Mouse (Mus musculus): ENCODE results near the gene Serpine2. TPM values are rescaled to one million over a fixed set of nuclear protein-coding genes. Genes with fewer than 3 reads are reported as not detected.

Gene Serpine2
- polyA plus RNA-seq, 1 experiment: 18.2 TPM

DNA sequence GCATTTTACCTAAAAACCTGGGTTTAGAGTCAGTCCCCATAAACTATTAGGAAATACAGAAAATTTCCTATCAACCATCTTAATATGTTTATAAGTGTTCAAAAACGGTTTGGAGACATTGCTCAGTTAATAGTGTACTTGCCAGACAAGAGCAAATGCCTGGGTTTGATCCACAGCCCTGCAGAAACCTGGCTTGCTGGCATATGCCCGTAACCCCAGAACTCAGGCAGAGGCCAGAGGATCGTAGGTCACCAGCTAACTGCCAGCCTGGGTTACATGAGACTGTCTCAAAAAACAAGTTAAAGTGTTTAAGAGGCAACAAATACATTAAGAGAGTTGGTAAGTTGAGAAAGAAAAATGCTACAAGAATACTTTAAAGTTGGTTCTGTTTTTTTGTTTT is 106.0 kb downstream of the Serpine2 start:
- H3K4me2 ChIP-seq (ENCODE audit: low read depth): peak overlapping the region; percentile 6
- no peaks in the 10 kb centered on the region for H3K27me3 ChIP-seq (ENCODE audit: control insufficient read depth, insufficient read depth, insufficient read length)
- no peak overlapping the region for H3K4me3 ChIP-seq
- H3ac ChIP-seq (ENCODE audit: control insufficient read depth, insufficient read length): no peak overlapping the region
- TF ChIP-seq REST (IDR thresholded peaks at IDR 0.05; ENCODE audit: insufficient read depth, insufficient read length) (no peak), MYOD1 (IDR thresholded peaks at IDR 0.05; ENCODE audit: control insufficient read depth in 1 of 3, insufficient read length in 2 of 3, low read depth in 2 of 3) (no peak), TCF3 (IDR thresholded peaks at IDR 0.05; ENCODE audit: insufficient read length, low read depth) (no peak)
- H3K36me3 ChIP-seq (ENCODE audit: control insufficient read depth, insufficient read depth): peaks cover 6% of the 10 kb centered on the region
- H3K79me2 ChIP-seq (ENCODE audit: control insufficient read depth, insufficient read depth): peaks cover 69% of the 10 kb centered on the region

DNA sequence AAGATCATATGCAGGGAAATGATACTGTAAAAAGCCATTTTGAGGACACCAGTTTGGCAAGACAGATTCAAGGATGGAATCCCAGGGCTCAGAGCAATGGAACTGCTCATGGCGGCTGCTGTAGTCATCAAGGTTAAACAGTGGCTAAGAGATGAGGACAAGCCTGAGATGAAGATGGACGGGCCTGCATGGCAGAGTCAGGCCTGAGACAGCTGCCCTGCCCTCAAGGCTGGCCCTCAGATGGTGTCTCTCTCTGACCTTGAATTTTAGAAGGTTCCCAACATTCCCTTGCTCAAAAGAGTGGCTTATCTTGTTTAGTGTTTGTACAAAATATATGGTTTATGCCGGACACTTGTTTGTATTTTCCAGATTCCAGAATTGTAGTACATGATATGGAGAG is 107.5 kb downstream of the Serpine2 start:
- Histone ChIP-seq H3K4me3 (no peak overlapping the region), H3ac (ENCODE audit: control insufficient read depth, insufficient read length) (no peak overlapping the region), H3K27me3 (ENCODE audit: control insufficient read depth, insufficient read depth, insufficient read length) (no peaks in the 10 kb centered on the region), H3K4me2 (ENCODE audit: low read depth) (no peak overlapping the region), H3K79me2 (ENCODE audit: control insufficient read depth, insufficient read depth) (peaks cover 73% of the 10 kb centered on the region), H3K36me3 (ENCODE audit: control insufficient read depth, insufficient read depth) (peaks cover 6% of the 10 kb centered on the region)
- no peak for TF ChIP-seq SRF (IDR thresholded peaks at IDR 0.05; ENCODE audit: control insufficient read depth, insufficient read length, low read depth)
- peak in 1 of 3 experiments; percentile 11 for TF ChIP-seq MYOD1 (IDR thresholded peaks at IDR 0.05; ENCODE audit: control insufficient read depth in 1 of 3, insufficient read length in 2 of 3, low read depth in 2 of 3)
- no peak for TF ChIP-seq E2F4 (IDR thresholded peaks at IDR 0.05; ENCODE audit: insufficient read depth)
- TF ChIP-seq USF1 (IDR thresholded peaks at IDR 0.05; ENCODE audit: low read depth): no peak

DNA sequence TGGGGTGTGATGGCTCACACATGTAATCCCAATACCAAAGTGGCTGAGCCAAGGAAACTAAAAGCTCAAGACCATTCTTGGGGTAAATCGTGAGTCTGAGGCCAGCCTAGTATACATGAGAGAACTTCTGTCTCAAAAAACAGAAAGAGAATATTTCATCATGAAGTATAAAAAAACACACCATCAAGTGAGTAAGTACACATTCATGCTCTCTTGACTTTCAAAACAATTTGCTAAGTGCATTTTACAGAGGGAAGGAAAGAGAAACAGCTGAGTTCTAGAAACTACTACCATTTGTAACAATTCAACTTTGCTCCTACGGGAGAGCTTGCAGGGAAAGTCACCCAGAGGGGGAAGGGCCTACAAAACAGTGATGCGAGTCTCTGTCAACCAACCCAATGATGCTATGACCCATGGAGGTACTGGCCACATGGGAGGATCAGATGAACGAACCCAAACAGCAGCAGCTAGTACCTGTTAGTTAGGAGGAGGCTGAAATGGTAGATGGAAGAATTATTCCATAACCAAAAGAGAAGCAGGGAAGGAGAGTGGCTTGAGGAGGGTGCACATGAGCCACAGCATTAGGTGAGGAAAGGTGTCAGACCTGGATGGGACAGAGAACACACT is 108.2 kb downstream of the Serpine2 start:
- no peak overlapping the region for H3ac ChIP-seq (ENCODE audit: control insufficient read depth, insufficient read length)
- no peaks in the 10 kb centered on the region for H3K27me3 ChIP-seq (ENCODE audit: control insufficient read depth, insufficient read depth, insufficient read length)
- TF ChIP-seq MYOD1 (IDR thresholded peaks at IDR 0.05; ENCODE audit: control insufficient read depth in 1 of 3, insufficient read length in 2 of 3, low read depth in 2 of 3): no peak
- no peak for TF ChIP-seq USF1 (IDR thresholded peaks at IDR 0.05; ENCODE audit: low read depth)
- TF ChIP-seq CEBPB (IDR thresholded peaks at IDR 0.05; ENCODE audit: insufficient read depth, poor library complexity, severe bottlenecking): no peak
- TF ChIP-seq TCF12 (IDR thresholded peaks at IDR 0.05; ENCODE audit: insufficient read depth, poor library complexity, severe bottlenecking): no peak
- no peak for TF ChIP-seq SRF (IDR thresholded peaks at IDR 0.05; ENCODE audit: control insufficient read depth, insufficient read length, low read depth)
- no peak for TF ChIP-seq MYOG (IDR thresholded peaks at IDR 0.05; ENCODE audit: control insufficient read depth in 1 of 3, insufficient read depth in 1 of 3, insufficient read length in 2 of 3, low read depth in 2 of 3)

DNA sequence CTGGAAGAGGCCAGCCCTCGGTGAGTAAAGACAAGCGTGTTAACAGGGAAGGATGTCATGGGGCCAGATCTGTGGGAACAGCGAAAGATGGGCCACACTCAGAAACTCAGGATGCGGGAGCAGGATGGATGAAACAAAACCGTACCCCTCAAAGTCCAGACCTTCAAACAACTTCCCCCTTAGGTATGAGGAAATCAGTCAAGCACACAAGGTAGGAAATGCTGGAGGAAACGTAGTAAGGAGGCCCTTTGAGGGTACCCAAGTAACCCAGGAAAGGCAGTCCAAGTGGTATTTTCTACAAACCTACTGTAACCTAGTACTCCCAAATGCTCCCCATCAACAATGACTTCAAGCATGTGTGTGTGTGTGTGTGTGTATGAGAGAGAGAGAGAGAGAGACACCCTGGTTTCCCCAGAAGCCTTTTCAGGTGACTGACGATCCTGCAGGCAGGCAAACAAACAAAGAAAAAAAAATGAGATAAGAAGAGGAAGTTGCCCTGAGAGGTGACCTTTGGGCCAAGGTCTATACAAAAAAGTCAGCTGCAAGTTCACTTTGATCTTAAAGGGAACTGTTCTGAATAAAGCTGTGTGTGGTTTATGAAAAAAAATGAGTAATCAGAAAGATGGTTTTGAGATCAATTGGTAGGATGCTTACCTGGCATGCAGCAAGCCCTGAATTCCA is 108.8 kb downstream of the Serpine2 start:
- TF ChIP-seq TCF3 (IDR thresholded peaks at IDR 0.05; ENCODE audit: insufficient read length, low read depth) (no peak), SRF (IDR thresholded peaks at IDR 0.05; ENCODE audit: control insufficient read depth, insufficient read length, low read depth) (no peak), MAX (IDR thresholded peaks at IDR 0.05; ENCODE audit: low read depth) (no peak), REST (IDR thresholded peaks at IDR 0.05; ENCODE audit: insufficient read depth, insufficient read length) (no peak), CEBPB (IDR thresholded peaks at IDR 0.05; ENCODE audit: insufficient read depth, poor library complexity, severe bottlenecking) (no peak), E2F4 (IDR thresholded peaks at IDR 0.05; ENCODE audit: insufficient read depth) (no peak), TCF12 (IDR thresholded peaks at IDR 0.05; ENCODE audit: insufficient read depth, poor library complexity, severe bottlenecking) (no peak), USF1 (IDR thresholded peaks at IDR 0.05; ENCODE audit: low read depth) (no peak), MYOD1 (IDR thresholded peaks at IDR 0.05; ENCODE audit: control insufficient read depth in 1 of 3, insufficient read length in 2 of 3, low read depth in 2 of 3) (no peak)
- H3K36me3 ChIP-seq (ENCODE audit: control insufficient read depth, insufficient read depth): peaks cover 6% of the 10 kb centered on the region
- H3ac ChIP-seq (ENCODE audit: control insufficient read depth, insufficient read length): no peak overlapping the region
- no peak overlapping the region for H3K4me3 ChIP-seq
- H3K79me2 ChIP-seq (ENCODE audit: control insufficient read depth, insufficient read depth): peaks cover 72% of the 10 kb centered on the region
- H3K4me2 ChIP-seq (ENCODE audit: low read depth): no peak overlapping the region
- H3K27me3 ChIP-seq (ENCODE audit: control insufficient read depth, insufficient read depth, insufficient read length): no peaks in the 10 kb centered on the region

More for the DNA sequence above, 108.2 kb downstream of the Serpine2 start:
- no peak overlapping the region for H3K4me2 ChIP-seq (ENCODE audit: low read depth)
- H3K79me2 ChIP-seq (ENCODE audit: control insufficient read depth, insufficient read depth): peaks cover 72% of the 10 kb centered on the region
- no peak overlapping the region for H3K4me3 ChIP-seq
- peaks cover 6% of the 10 kb centered on the region for H3K36me3 ChIP-seq (ENCODE audit: control insufficient read depth, insufficient read depth)

DNA sequence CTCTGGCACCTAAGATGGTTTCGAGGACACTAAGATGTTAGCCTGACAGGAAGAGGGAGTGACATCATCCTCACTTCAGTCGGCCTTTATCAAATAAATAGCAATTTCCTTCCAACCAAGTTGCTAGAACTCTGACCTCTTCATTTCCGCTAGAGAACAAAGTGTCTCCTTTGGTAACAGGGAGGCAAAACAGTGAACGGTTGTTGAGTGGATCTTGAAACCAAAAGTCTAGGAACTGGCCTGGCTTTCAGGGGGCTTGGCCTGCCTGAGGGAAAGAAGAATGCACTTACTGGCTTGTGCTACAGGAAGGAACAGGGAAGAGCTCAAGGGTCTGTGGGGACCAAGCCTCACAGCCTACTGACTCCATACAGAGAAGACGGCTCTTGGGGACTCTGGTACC is 109.8 kb downstream of the Serpine2 start:
- Histone ChIP-seq H3ac (ENCODE audit: control insufficient read depth, insufficient read length) (no peak overlapping the region), H3K4me2 (ENCODE audit: low read depth) (no peak overlapping the region), H3K27me3 (ENCODE audit: control insufficient read depth, insufficient read depth, insufficient read length) (no peaks in the 10 kb centered on the region), H3K36me3 (ENCODE audit: control insufficient read depth, insufficient read depth) (peaks cover 6% of the 10 kb centered on the region), H3K4me3 (no peak overlapping the region), H3K79me2 (ENCODE audit: control insufficient read depth, insufficient read depth) (peaks cover 65% of the 10 kb centered on the region)
- no peak for TF ChIP-seq USF1 (IDR thresholded peaks at IDR 0.05; ENCODE audit: low read depth)
- TF ChIP-seq POLR2A (IDR thresholded peaks at IDR 0.05; ENCODE audit: insufficient read length, low read depth): no peak
- TF ChIP-seq E2F4 (IDR thresholded peaks at IDR 0.05; ENCODE audit: insufficient read depth): no peak
- TF ChIP-seq CEBPB (IDR thresholded peaks at IDR 0.05; ENCODE audit: insufficient read depth, poor library complexity, severe bottlenecking): no peak
- no peak for TF ChIP-seq SRF (IDR thresholded peaks at IDR 0.05; ENCODE audit: control insufficient read depth, insufficient read length, low read depth)
- no peak for TF ChIP-seq MAX (IDR thresholded peaks at IDR 0.05; ENCODE audit: low read depth)
